Mouse (Mus musculus): ENCODE results near the gene 9130213A22Rik.

The 9130213A22Rik gene

GRCm38 (mm10) chr11:69106842-69107241 lies 15.5 kb downstream of the 9130213A22Rik start:
- no peak for DNase-seq (ENCODE audit: low read depth, low spot score)

GRCm38 (mm10) chr11:69106299-69106698 lies 16.1 kb downstream of the 9130213A22Rik start:
- no peak for DNase-seq (ENCODE audit: low read depth, low spot score)

- no peak for DNase-seq (ENCODE audit: low read depth, low spot score)
Observed at GRCm38 (mm10) chr11:69105796-69106195, 16.6 kb downstream of the 9130213A22Rik start.

- DNase-seq (ENCODE audit: low read depth, low spot score) = no peak
Observed at GRCm38 (mm10) chr11:69105227-69105626, 17.2 kb downstream of the 9130213A22Rik start.

GRCm38 (mm10) chr11:69104487-69104886 lies 17.9 kb downstream of the 9130213A22Rik start:
- no peak for DNase-seq (ENCODE audit: low read depth, low spot score)

GRCm38 (mm10) chr11:69103531-69104435 lies 18.6 kb downstream of the 9130213A22Rik start:
- DNase-seq (ENCODE audit: low read depth, low spot score) = no peak

- no peak for DNase-seq (ENCODE audit: low read depth, low spot score)
Observed at GRCm38 (mm10) chr11:69103121-69103520, 19.3 kb downstream of the 9130213A22Rik start.

GRCm38 (mm10) chr11:69102403-69102725 lies 20.0 kb downstream of the 9130213A22Rik start:
- no peak for DNase-seq (ENCODE audit: low read depth, low spot score)

- DNase-seq (ENCODE audit: low read depth, low spot score) = no peak
Observed at GRCm38 (mm10) chr11:69101604-69102402, 20.6 kb downstream of the 9130213A22Rik start.

- DNase-seq (ENCODE audit: low read depth, low spot score) = no peak
Observed at GRCm38 (mm10) chr11:69100639-69101360, 21.6 kb downstream of the 9130213A22Rik start.

- peak; percentile 86 for DNase-seq (ENCODE audit: low read depth, low spot score)
Observed at GRCm38 (mm10) chr11:69099915-69100345, 22.5 kb downstream of the 9130213A22Rik start.

- peak; percentile 27 for DNase-seq (ENCODE audit: low read depth, low spot score)
Observed at GRCm38 (mm10) chr11:69099177-69099914, 23.0 kb downstream of the 9130213A22Rik start.

GRCm38 (mm10) chr11:69098762-69099091 lies 23.7 kb downstream of the 9130213A22Rik start:
- DNase-seq (ENCODE audit: low read depth, low spot score) = peak; percentile 95

- no peak for DNase-seq (ENCODE audit: low read depth, low spot score)
Observed at GRCm38 (mm10) chr11:69098039-69098761, 24.2 kb downstream of the 9130213A22Rik start.

GRCm38 (mm10) chr11:69096987-69097900 lies 25.1 kb downstream of the 9130213A22Rik start:
- peak; percentile 85 for DNase-seq (ENCODE audit: low read depth, low spot score)

GRCm38 (mm10) chr11:69096360-69096986 lies 25.9 kb downstream of the 9130213A22Rik start:
- no peak for DNase-seq (ENCODE audit: low read depth, low spot score)

GRCm38 (mm10) chr11:69095511-69096231 lies 26.7 kb downstream of the 9130213A22Rik start:
- DNase-seq (ENCODE audit: low read depth, low spot score) = no peak

- DNase-seq (ENCODE audit: low read depth, low spot score) = peak; percentile 98
Observed at GRCm38 (mm10) chr11:69094697-69095429, 27.5 kb downstream of the 9130213A22Rik start, which contains the start of gene Per1. Gene Per1, plus strand, starts transcription at chr11:69095217.

Data from mesoderm, embryonic 11.5 days (tissue).